Mouse (Mus musculus): ENCODE measurements around the gene Klrd1. TPM values are rescaled to one million over a fixed set of nuclear protein-coding genes. Genes with fewer than 3 reads are reported as not detected.
"Not testable (repeated sequence)": the region's sequence is repeated elsewhere in the genome, so short reads cannot be mapped to it uniquely, and the experiment has no call there.

Klrd1 gene
- polyA plus RNA-seq, 1 experiment from 2014 or later, result not detected

DNA sequence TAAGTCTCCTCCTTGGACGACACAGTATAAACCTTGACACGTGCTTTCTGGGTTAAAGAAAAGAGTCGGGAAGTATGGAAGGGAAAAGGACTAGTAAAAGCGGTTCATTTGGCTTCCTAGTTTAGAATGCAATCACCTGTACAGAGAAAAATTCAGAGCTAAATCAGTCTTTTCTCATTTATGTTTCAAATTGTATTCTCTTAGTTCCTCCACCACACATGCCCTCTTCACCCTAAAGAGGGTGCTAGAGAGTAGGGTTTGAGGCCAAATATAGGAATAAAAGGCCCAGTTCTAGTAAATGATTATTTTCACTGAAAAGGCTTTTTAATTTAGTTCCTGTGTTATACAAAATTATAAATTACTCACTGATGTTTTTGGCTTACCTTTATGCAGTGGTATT, 10.3 kb upstream of the Klrd1 start:
- DNase-seq (ENCODE audit: extremely low spot score, low spot score), result no peak
- WGBS, result 55% methylated on average over 4 of the region's 4 CpGs
- no peaks in the 10 kb centered on the region for H3K9me3 ChIP-seq
- no peak overlapping the region for H3K4me3 ChIP-seq
- H3K4me1 ChIP-seq, result no peaks in the 10 kb centered on the region
- no peaks in the 10 kb centered on the region for H3K36me3 ChIP-seq (replicated peaks)
- no peak overlapping the region for H3K27ac ChIP-seq
- no peaks in the 10 kb centered on the region for H3K27me3 ChIP-seq (ENCODE audit: poor library complexity, severe bottlenecking)

- Histone ChIP-seq H3K36me3 (replicated peaks) (no peaks in the 10 kb centered on the region), H3K4me1 (no peaks in the 10 kb centered on the region), H3K27ac (no peak overlapping the region), H3K9me3 (no peaks in the 10 kb centered on the region), H3K4me3 (no peak overlapping the region), H3K27me3 (ENCODE audit: poor library complexity, severe bottlenecking) (no peaks in the 10 kb centered on the region)
- 84% methylated on average over 4 of the region's 4 CpGs for WGBS
- no peak for DNase-seq (ENCODE audit: extremely low spot score, low spot score)
Observed at GRCm38 (mm10) chr6:129581896-129582295, 9.7 kb upstream of the Klrd1 start.

GRCm38 (mm10) chr6:129583014-129583413, 8.6 kb upstream of the Klrd1 start:
- DNase-seq (ENCODE audit: extremely low spot score, low spot score), result no peak
- Histone ChIP-seq H3K27me3 (ENCODE audit: poor library complexity, severe bottlenecking) (no peaks in the 10 kb centered on the region), H3K4me1 (no peaks in the 10 kb centered on the region), H3K9me3 (no peaks in the 10 kb centered on the region), H3K36me3 (replicated peaks) (no peaks in the 10 kb centered on the region), H3K4me3 (no peak overlapping the region), H3K27ac (no peak overlapping the region)
- WGBS, result 77% methylated on average over 3 of the region's 3 CpGs

- Histone ChIP-seq H3K27ac (no peak overlapping the region), H3K36me3 (replicated peaks) (no peaks in the 10 kb centered on the region), H3K4me3 (no peak overlapping the region), H3K27me3 (ENCODE audit: poor library complexity, severe bottlenecking) (no peaks in the 10 kb centered on the region), H3K9me3 (no peaks in the 10 kb centered on the region), H3K4me1 (no peaks in the 10 kb centered on the region)
- no peak for DNase-seq (ENCODE audit: extremely low spot score, low spot score)
Observed at GRCm38 (mm10) chr6:129608372-129608771, 16.8 kb downstream of the Klrd1 start.

DNA sequence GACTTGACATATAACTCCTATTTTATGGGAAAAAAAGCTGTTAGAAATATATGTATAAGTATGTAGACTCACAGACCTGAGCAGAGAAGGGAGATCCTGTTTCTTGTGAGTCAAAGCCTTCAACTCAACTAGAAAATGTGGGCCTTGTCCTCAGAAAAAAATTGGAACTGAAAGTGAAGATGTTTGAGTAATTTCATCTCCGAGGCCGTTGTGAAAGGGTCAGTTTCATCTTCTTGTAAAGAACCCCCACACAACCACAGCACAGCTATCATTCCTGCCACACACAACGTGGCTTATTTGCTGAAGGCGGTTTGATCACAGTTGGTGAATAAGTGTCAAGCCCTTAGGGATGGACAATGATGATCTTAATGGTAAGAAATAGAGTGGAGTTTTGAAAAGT, 32.2 kb downstream of the Klrd1 start, which contains the start of gene Klrk1:
Klrk1 (minus strand) TSS at position 130 of the 400 bp plus-strand sequence.
- 82% methylated on average over 4 of the region's 4 CpGs for WGBS
- Histone ChIP-seq H3K27me3 (ENCODE audit: poor library complexity, severe bottlenecking) (no peaks in the 10 kb centered on the region), H3K36me3 (replicated peaks) (no peaks in the 10 kb centered on the region), H3K4me3 (no peak within 1 kb of the TSS), H3K9me3 (no peaks in the 10 kb centered on the region), H3K27ac (no peak within 1 kb of the TSS), H3K4me1 (no peaks in the 10 kb centered on the region)
- DNase-seq (ENCODE audit: extremely low spot score, low spot score), result no peak

DNA sequence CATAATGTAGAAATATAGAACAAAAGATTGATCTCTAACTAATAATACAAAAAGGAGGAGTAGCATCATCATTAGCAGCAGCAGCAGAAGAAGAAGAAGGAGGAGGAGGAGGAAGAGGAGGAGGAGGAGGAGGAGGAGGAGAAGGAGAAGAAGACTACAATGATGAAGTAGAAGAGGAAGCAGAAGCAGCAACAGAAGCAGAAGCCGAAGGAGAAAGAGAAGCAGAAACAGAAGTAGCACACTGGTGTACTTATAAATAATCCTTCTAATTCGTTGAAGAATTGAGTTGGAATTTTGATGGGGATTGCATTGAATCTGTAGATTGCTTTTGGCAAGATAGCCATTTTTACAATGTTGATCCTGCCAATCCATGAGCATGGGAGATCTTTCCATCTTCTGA, 39.5 kb downstream of the Klrd1 start:
- H3K36me3 ChIP-seq (replicated peaks); H3K27ac ChIP-seq; DNase-seq (ENCODE audit: extremely low spot score, low spot score); H3K27me3 ChIP-seq (ENCODE audit: poor library complexity, severe bottlenecking); H3K9me3 ChIP-seq; H3K4me1 ChIP-seq; H3K4me3 ChIP-seq: not testable (repeated sequence)
- WGBS, result 82% methylated on average over 2 of the region's 2 CpGs

GRCm38 (mm10) chr6:129643237-129643636, 51.7 kb downstream of the Klrd1 start, which contains the start of gene Klrc3:
TSS of gene Klrc3 (minus strand) at chr6:129643337.
- H3K4me1 ChIP-seq; H3K4me3 ChIP-seq; DNase-seq (ENCODE audit: extremely low spot score, low spot score): not testable (repeated sequence)

DNA sequence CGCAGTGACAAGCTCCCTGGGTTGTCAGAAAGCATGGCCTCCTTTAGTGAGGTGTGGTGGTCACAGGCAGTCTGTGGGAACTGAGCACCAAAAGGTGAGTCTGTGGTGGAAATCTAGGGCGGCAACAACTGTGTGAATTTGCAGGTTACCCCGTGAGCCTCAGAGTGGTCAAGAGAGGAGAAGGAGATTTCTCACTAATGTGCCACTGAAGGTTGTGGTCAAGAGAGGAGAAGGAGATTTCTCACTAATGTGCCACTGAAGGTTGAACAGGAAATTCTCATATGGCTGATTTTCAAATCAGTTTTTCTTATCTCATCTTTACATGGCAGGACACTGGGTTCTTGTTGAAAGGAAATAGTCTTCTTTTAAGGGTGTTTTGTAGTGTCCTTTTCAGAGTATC, 52.5 kb downstream of the Klrd1 start:
- H3K4me1 ChIP-seq; H3K4me3 ChIP-seq; DNase-seq (ENCODE audit: extremely low spot score, low spot score); H3K27ac ChIP-seq; H3K36me3 ChIP-seq (replicated peaks); H3K9me3 ChIP-seq; H3K27me3 ChIP-seq (ENCODE audit: poor library complexity, severe bottlenecking): not testable (repeated sequence)
- 100% methylated on average over 1 of the region's 3 CpGs for WGBS

More at GRCm38 (mm10) chr6:129643237-129643636, 51.7 kb downstream of the Klrd1 start, which contains the start of gene Klrc3:
- not testable (repeated sequence) for H3K36me3 ChIP-seq (replicated peaks); H3K9me3 ChIP-seq; H3K27ac ChIP-seq; H3K27me3 ChIP-seq (ENCODE audit: poor library complexity, severe bottlenecking)
- WGBS, result 87% methylated on average over 3 of the region's 3 CpGs

Other genes starting within 250 kb of the Klrd1 start
- 0.38 and 0.39 TPM in 2 replicates for gene Clec12a, start 249.1 kb upstream of the Klrd1 start, polyA plus RNA-seq (2016; fragmentation: Nextera tagmentation; extraction: Ambion mirVana)
- not detected in 2 replicates for gene Clec12b, start 205.9 kb upstream of the Klrd1 start, polyA plus RNA-seq (2016; fragmentation: Nextera tagmentation; extraction: Ambion mirVana)
- 16.4 and 19.8 TPM in 2 replicates for gene Clec1b, start 194.5 kb upstream of the Klrd1 start, polyA plus RNA-seq (2016; fragmentation: Nextera tagmentation; extraction: Ambion mirVana)
- gene Clec9a, start 182.9 kb upstream of the Klrd1 start, polyA plus RNA-seq (2016; fragmentation: Nextera tagmentation; extraction: Ambion mirVana), result 0.36 TPM in 2 replicates
- gene Clec1a, start 139.8 kb upstream of the Klrd1 start, polyA plus RNA-seq (2016; fragmentation: Nextera tagmentation; extraction: Ambion mirVana), result 0.36 and 0.66 TPM in 2 replicates
- 0.06 TPM in 1 of 2 replicates, not detected in the other for gene Olr1, start 84.6 kb upstream of the Klrd1 start, polyA plus RNA-seq (2016; fragmentation: Nextera tagmentation; extraction: Ambion mirVana)
- gene Tmem52b, start 79.2 kb upstream of the Klrd1 start, polyA plus RNA-seq (2016; fragmentation: Nextera tagmentation; extraction: Ambion mirVana), result not detected in 2 replicates
- 40.4 and 43.5 TPM in 2 replicates for gene Gabarapl1, start 58.6 kb upstream of the Klrd1 start, polyA plus RNA-seq (2016; fragmentation: Nextera tagmentation; extraction: Ambion mirVana)
- not detected in 2 replicates for gene Klre1, start 13.9 kb upstream of the Klrd1 start, polyA plus RNA-seq (2016; fragmentation: Nextera tagmentation; extraction: Ambion mirVana)
- gene Klrk1, start 32.1 kb downstream of the Klrd1 start, polyA plus RNA-seq (2016; fragmentation: Nextera tagmentation; extraction: Ambion mirVana), result 0.07 and 0.17 TPM in 2 replicates
- not detected in 2 replicates for gene Klrc3, start 51.6 kb downstream of the Klrd1 start, polyA plus RNA-seq (2016; fragmentation: Nextera tagmentation; extraction: Ambion mirVana)
- gene Klrc2, start 68.9 kb downstream of the Klrd1 start, polyA plus RNA-seq (2016; fragmentation: Nextera tagmentation; extraction: Ambion mirVana), result not detected in 2 replicates
- gene Klrc1, start 87.2 kb downstream of the Klrd1 start, polyA plus RNA-seq (2016; fragmentation: Nextera tagmentation; extraction: Ambion mirVana), result not detected in 2 replicates
- not detected in 2 replicates for gene Klri1, start 125.3 kb downstream of the Klrd1 start, polyA plus RNA-seq (2016; fragmentation: Nextera tagmentation; extraction: Ambion mirVana)
- gene Klri2, start 148.7 kb downstream of the Klrd1 start, polyA plus RNA-seq (2016; fragmentation: Nextera tagmentation; extraction: Ambion mirVana), result not detected in 2 replicates
- not detected in 2 replicates for gene Gm156, start 192.5 kb downstream of the Klrd1 start, polyA plus RNA-seq (2016; fragmentation: Nextera tagmentation; extraction: Ambion mirVana)

Measured in forebrain, embryonic 10.5 days (tissue).